Mouse (Mus musculus) myocyte (in vitro differentiated cells): ENCODE results near the gene Lrpap1.

Experiments used
- CEBPB ChIP-seq: IDR thresholded peaks from 2 replicates; pipeline ENCODE4 v1.6.1; 2011; ENCODE audit warnings: mild to moderate bottlenecking, moderate library complexity; ENCODE audit not compliant: poor library complexity, insufficient read depth, severe bottlenecking
- MAX ChIP-seq: IDR thresholded peaks from one replicate; pipeline ENCODE4 v1.6.1; 2011; ENCODE audit warnings: low read depth, mild to moderate bottlenecking, control low read depth
- MYOG ChIP-seq, 3 experiments: IDR thresholded peaks; one replicate each; pipeline ENCODE4 v1.6.1; 2011; ENCODE audit warnings: control low read depth in 2 of 3, low read depth in 2 of 3, mild to moderate bottlenecking in 2 of 3; ENCODE audit not compliant: insufficient read length in 2 of 3, control insufficient read depth in 1 of 3, insufficient read depth in 1 of 3
- POLR2A ChIP-seq: IDR thresholded peaks from one replicate; pipeline ENCODE4 v1.6.1; 2011; ENCODE audit warnings: low read depth, mild to moderate bottlenecking, control low read depth, moderate library complexity; ENCODE audit not compliant: insufficient read length
- POLR2AphosphoS2 ChIP-seq: IDR thresholded peaks from one replicate; pipeline ENCODE4 v1.6.1; 2011; ENCODE audit warnings: low read depth, control low read depth; ENCODE audit not compliant: insufficient read length
- TCF3 ChIP-seq: IDR thresholded peaks from one replicate; pipeline ENCODE4 v1.6.1; 2011; ENCODE audit warnings: low read depth, control low read depth; ENCODE audit not compliant: insufficient read length
- USF1 ChIP-seq: IDR thresholded peaks from one replicate; pipeline ENCODE4 v1.6.1; 2011; ENCODE audit warnings: low read depth, mild to moderate bottlenecking, control low read depth, moderate library complexity

- TF ChIP-seq MAX (no peak), POLR2A (peak; percentile 23), USF1 (no peak), CEBPB (no peak), POLR2AphosphoS2 (no peak), MYOG (IDR thresholded peaks at IDR 0.05; ENCODE audit: control insufficient read depth in 1 of 3, insufficient read depth in 1 of 3, insufficient read length in 2 of 3, low read depth in 2 of 3) (no peak), TCF3 (no peak)
Measured at GRCm38 (mm10) chr5:35058216-35058615, 47.4 kb downstream of the Lrpap1 start.
